Mouse (Mus musculus) spleen, postnatal 4 days (tissue): Measurements from ENCODE around the gene Crkl.
A peak's percentile ranks its signal among the peaks of the same experiment; 100 is the strongest.
"Not testable (repeated sequence)": the region's sequence is repeated elsewhere in the genome, so short reads cannot be mapped to it uniquely, and the experiment has no call there.

ENCODE experiments used
- DNase-seq, 2 experiments: peaks; one replicate each; pipeline ENCODE4 v3.0.0; 2022; ENCODE audit warnings: low spot score in 2 of 2

The Crkl gene

GRCm38 (mm10) chr16:17486505-17486904 lies 34.7 kb downstream of the Crkl start:
- no peak for DNase-seq

- no peak for DNase-seq
Measured at GRCm38 (mm10) chr16:17488478-17489468, 37.0 kb downstream of the Crkl start.

DNA sequence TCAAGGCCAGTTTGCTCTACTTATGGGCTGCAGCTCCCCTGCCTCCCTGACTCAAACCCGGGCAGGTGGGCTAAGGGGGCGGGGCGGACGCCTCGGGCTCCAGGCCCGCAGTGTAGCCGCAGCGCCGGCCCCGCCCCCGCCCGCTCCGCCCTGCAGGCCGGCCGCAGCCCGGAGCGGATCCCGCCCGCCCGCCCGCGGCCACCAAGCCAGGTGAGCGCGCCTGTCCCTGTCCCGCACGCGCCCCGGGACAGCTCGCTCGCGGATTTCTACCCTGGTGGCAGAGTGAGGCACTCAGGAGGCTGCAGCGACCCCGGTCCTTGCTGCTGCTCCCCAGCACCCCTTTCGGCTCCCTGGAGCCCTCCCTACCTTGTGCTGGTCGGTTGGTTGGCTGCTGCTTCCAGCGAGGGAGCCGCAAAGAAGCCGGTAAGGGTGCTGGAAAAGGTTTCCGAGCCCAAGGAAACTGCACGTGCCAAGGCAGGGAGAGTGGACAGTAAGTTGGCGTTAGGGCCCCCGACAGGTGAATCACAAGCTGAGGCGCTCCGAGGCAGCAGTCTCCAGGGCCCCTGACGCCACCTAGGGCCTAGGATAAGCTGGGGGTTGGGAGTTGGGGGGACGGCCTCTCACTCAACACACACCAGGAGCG lies 37.8 kb downstream of the Crkl start, which contains the start of gene Aifm3:
Gene Aifm3, plus strand, starts transcription at position 143 of the 643 bp plus-strand sequence.
- DNase-seq, result peak in 1 of 2 experiments; percentile 69

GRCm38 (mm10) chr16:17491154-17491553 lies 39.4 kb downstream of the Crkl start:
- no peak for DNase-seq

- DNase-seq, result no peak
Measured at GRCm38 (mm10) chr16:17491896-17492561, 40.2 kb downstream of the Crkl start.

- DNase-seq, result no peak
Measured at GRCm38 (mm10) chr16:17496499-17497305, 44.9 kb downstream of the Crkl start.

- DNase-seq, result no peak
Measured at GRCm38 (mm10) chr16:17499249-17499883, 47.6 kb downstream of the Crkl start.

DNA sequence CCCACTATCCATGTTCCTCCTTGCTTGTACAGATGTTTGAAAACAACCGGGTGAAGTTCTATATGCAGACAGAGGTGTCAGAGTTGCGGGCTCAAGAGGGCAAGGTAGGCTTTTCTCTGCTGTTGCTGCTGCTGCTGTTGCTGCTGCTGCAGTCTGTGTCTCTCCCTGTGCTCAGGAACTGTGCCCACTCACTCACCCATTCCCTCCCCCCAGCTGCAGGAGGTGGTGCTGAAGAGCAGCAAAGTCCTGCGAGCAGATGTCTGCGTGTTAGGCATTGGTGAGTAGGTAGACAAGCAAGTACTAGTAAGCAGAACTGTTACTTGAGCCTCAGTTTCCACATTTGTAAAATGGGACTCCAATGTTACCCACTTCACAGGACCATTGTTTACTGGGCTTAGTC lies 50.9 kb downstream of the Crkl start:
- DNase-seq, result no peak

GRCm38 (mm10) chr16:17507018-17507552 lies 55.3 kb downstream of the Crkl start:
- DNase-seq, result no peak

DNA sequence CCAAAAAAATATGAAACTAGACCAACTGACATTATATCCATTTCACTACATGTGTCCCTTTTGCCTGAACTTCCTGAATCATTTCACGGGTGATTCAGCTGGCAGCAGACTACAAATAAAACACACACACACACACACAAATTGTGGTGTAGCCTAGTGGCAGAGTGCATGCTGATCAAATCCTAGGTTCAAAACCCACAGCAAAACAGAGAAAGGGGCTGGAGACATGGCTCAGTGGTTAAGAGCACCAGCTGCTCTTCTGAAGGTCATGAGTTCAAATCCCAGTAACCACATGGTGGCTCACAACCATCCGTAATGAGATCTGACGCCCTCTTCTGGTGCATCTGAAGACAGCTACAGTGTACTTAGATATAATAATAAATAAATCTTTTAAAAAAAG lies 56.2 kb downstream of the Crkl start:
- not testable (repeated sequence) for DNase-seq

DNA sequence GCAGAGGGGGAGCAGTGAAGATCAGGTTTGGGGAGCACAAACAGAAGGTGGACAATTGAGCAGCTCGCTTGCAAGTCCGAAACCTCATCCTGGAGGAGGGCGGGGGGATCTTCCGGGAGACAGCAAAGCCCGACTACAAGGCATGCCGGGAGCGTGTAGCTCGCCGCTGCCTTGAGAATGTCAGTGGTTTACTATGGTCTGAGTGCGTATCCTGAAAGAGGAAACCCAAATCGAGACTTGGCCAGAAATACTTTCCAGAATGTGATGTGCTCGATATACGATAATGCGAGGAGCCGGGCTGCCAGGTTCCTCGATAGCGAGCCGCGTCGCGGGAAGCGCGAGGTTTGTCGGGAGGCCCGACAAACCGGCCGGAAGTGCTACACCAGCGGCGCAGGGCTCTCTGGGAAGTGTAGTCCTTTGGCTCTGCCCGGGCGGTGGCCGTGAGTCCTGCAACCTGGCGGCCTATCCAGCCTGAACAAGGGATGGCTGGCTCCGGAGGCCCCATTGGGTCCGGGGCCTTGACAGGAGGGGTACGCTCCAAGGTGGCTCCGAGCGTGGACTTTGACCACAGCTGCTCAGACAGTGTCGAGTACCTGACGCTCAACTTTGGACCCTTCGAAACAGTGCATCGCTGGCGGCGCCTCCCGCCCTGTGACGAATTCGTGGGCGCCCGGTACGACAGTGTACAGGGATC lies 56.9 kb downstream of the Crkl start, which contains the start of gene Lztr1:
Gene Lztr1, plus strand, starts transcription at position 143 of the 694 bp plus-strand sequence.
- DNase-seq, result peak; percentile 86 to 94

DNA sequence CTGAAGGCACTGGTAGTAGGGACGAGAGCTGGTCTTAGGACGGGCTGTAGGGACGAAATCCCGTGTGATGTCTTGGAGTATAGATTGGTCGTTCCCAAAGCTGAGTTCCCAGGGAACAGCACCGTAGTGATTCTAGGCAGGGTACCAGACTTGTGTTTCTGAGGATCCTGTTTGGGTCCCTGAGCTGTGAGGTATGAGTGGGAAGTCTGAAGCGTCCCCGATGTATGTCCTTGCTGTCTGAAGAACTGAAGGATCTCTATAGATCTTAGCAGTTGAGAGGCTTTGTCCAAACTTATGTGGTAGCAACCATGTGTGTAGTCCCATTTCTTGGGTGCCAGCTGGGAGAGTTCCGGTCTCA lies 57.4 kb downstream of the Crkl start:
- DNase-seq, result no peak

DNA sequence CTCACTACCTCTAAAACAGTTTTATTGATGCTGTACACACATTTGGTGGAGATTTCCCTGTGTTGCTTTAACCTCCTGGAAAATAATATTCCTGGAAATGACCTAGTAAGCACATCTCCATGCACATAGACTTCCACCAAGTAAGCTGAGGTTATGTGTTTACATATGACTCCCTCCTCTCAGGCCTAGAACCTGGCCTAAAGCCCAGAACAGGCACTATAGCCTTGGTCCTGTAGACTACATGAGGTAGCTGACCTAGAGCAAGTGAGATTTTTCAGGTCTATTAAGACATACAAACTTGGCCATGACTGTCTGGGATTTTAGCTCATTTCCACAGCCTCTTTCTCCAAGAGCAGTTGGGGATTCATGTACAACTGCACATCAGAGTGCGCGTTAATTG lies 58.4 kb downstream of the Crkl start:
- DNase-seq, result no peak

DNA sequence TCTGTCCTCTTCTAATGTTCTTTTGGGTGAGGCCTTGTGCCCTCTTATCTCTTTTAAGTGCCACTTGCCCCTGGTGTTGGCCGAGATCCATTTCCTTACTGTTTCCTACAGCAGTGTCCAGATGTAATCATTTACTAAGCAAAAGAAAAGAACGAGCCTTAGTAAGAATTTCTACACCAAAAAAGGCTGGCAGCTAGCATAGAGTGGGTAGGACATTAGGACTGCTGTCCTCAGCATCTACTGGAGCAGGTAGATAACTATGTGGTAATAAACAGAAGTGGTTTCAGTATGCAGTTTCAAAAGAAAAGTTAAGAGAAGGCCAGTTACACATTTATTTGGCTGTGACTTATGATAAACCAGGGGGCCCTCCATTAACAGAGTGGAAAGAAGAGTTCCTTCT lies 58.9 kb downstream of the Crkl start:
- DNase-seq, result no peak

DNA sequence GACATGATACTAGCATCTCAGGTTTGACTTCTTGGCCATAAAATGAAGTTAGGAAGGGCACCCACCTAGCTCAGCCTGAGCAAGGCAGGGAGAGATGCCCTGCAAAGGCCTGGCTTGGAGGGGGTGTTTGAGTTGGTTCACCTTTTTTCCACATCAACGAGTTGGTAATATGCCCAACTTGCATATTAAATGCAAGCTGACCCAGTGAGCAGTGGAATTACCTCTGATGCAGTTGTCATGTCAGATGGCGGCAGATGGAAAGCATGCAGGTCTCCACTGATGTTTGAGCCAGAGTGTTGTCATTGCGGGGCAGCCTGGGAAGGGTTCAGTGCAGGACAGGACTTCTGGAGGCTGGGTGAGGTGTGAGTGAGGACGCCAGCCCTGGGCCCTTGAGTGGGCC lies 59.6 kb downstream of the Crkl start:
- DNase-seq, result no peak

DNA sequence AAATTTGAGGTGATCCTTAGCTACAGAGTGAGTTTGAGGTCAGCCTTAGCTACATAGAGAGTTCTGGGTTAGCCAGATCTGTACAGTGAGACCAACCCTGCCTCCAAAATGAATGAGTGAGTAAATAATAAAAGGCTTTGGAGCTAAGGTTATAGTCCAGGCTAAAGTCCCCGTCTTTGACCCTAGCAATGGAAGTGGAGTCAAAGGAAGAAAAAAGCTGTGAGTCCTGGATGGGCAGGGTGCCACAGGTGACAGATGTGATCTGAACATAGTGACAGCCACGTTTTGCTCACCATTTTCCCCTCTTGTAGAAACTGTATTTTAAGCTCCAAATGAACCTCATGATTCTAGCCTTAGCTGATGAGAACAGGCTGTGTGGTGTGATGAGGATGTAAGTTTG lies 67.1 kb downstream of the Crkl start:
- DNase-seq, result no peak

GRCm38 (mm10) chr16:17524156-17524555 lies 72.4 kb downstream of the Crkl start:
- peak in 1 of 2 experiments; percentile 54 for DNase-seq

- no peak for DNase-seq
Measured at GRCm38 (mm10) chr16:17525524-17525923, 73.7 kb downstream of the Crkl start.

GRCm38 (mm10) chr16:17526223-17526622 lies 74.4 kb downstream of the Crkl start:
- DNase-seq, result no peak

- no peak for DNase-seq
Measured at GRCm38 (mm10) chr16:17527606-17528005, 75.8 kb downstream of the Crkl start.
